Mouse (Mus musculus): ENCODE data around the gene Tmbim4. TPM values are rescaled to one million over a fixed set of nuclear protein-coding genes. Genes with fewer than 3 reads are reported as not detected.
A peak's percentile ranks its signal among the peaks of the same experiment; 100 is the strongest.

The Tmbim4 gene
- total and polyA plus RNA-seq, 2 experiments from 2014 or later: 40.4 to 100 TPM

DNA sequence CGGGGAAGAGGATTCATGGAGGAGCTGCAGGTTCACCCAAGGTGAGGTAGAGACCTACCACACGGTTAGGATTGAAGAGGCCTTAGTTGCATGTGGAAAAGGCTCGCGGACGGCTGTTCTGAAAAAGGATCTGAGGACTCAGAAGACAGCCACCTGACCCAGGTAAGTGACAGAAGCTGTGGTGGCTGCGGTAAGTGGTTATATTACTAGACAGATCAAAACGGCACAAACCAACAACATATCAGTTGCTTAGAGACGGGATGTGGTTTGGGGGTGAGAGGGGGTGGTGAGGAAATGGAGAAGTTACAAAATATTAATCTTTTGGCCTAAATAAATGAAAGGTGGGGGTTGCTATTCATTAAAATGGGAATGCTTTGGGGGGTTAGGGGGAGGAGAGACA is 8.1 kb upstream of the Tmbim4 start:
- no peaks in the 10 kb centered on the region for H3K4me1 ChIP-seq (ENCODE audit: insufficient read depth)
- no peaks in the 10 kb centered on the region for H3K36me3 ChIP-seq (ENCODE audit: insufficient read depth)
- no peak for TF ChIP-seq CTCF (IDR thresholded peaks at IDR 0.05; ENCODE audit: low read depth)
- WGBS: 96% methylated on average over 8 of the region's 8 CpGs
- no peak for DNase-seq
- ATAC-seq: no peak
- no peak overlapping the region for H3K9ac ChIP-seq
- no peak overlapping the region for H3K27ac ChIP-seq (ENCODE audit: low read depth, low read length)
- H3K4me3 ChIP-seq (ENCODE audit: low read depth, low read length): no peak overlapping the region
- H3K27me3 ChIP-seq (ENCODE audit: insufficient read depth, low read length): no peaks in the 10 kb centered on the region
- no peak overlapping the region for H3K4me2 ChIP-seq (ENCODE audit: low read depth)
- no peaks in the 10 kb centered on the region for H3K9me3 ChIP-seq (ENCODE audit: low read length)

DNA sequence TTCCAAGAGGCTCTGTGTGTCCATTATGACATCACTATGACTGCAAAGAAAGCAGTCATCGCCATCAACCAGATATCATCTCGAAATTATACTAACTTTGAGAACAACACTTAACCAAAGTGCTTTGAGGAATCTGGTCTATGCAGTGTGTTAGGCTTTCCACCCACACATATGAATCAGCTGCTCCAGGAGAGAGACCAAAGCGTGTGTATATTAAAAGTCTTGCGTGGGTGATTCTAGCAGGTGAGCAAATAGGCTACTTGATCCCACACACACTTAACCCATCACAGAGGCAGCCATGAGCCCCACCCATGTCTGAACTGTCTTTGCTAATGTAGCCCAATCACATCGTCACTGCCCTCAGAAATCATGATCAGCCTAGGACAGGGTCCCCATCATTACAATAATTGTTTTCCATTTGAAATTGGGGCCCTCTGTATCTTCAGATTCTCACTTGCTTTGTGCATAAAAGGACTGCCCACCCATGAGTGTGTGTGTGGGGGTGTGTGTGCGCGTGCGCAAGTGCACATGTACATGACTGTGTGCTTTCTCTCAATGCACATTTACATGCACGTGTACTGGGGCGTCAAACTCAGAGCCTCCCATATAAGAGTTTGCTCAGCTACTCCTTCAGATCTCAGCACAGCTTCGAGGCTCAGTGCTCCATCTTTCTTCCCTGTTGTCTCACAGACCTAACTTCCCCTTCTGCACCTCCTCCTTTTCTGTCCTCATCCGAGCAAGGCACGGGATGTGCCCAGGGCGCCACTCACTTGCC is 4.1 kb upstream of the Tmbim4 start:
- Histone ChIP-seq H3K4me1 (ENCODE audit: insufficient read depth) (no peaks in the 10 kb centered on the region), H3K36me3 (ENCODE audit: insufficient read depth) (no peaks in the 10 kb centered on the region), H3K4me2 (ENCODE audit: low read depth) (no peak overlapping the region), H3K9ac (no peak overlapping the region), H3K4me3 (ENCODE audit: low read depth, low read length) (no peak overlapping the region), H3K27ac (ENCODE audit: low read depth, low read length) (no peak overlapping the region), H3K9me3 (ENCODE audit: low read length) (no peaks in the 10 kb centered on the region), H3K27me3 (ENCODE audit: insufficient read depth, low read length) (peaks cover 8% of the 10 kb centered on the region)
- DNase-seq (no peak), ATAC-seq (no peak)
- WGBS: 80% methylated on average over 14 of the region's 14 CpGs
- TF ChIP-seq CTCF (IDR thresholded peaks at IDR 0.05; ENCODE audit: low read depth): no peak

DNA sequence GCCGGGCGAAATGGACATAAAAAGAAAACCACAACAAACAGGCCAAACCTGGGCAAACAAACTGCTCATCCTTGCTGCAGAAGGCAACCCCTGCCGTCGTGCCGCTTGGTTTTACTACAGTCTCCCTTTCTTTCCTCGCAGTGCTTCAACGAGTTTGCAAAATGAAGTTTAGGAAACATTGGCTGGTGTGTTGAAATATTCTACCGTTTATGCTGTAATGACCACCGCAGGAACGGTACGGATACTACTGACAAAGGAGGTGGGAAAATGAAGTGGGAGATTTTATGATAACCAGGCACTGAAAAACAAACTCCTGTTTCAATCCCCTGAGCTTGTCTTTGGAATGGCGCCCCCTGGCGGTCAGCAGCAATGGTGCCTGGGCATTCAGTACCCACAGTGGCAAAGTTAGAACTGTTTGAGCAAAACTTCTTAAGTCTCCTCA is 592 bp downstream of the Tmbim4 start, which contains the start of gene Irak3:
Gene Irak3, minus strand, starts transcription at position 170 of the 442 bp plus-strand sequence.
- ATAC-seq (peak; percentile 75), DNase-seq (peak; percentile 87)
- peak within 1 kb of the TSS; percentile 37 for H3K4me3 ChIP-seq (ENCODE audit: low read depth, low read length)
- H3K36me3 ChIP-seq (ENCODE audit: insufficient read depth): no peaks in the 10 kb centered on the region
- 1% methylated on average over 13 of the region's 13 CpGs for WGBS
- peaks cover 10% of the 10 kb centered on the region for H3K27me3 ChIP-seq (ENCODE audit: insufficient read depth, low read length)
- no peaks in the 10 kb centered on the region for H3K9me3 ChIP-seq (ENCODE audit: low read length)
- 0 out of 2 replicates have a peak within 1 kb of the TSS, but pooled peaks have one; percentile 33 for H3K9ac ChIP-seq
- peak within 1 kb of the TSS; percentile 65 for H3K4me2 ChIP-seq (ENCODE audit: low read depth)
- peak; percentile 92 for TF ChIP-seq CTCF (IDR thresholded peaks at IDR 0.05; ENCODE audit: low read depth)
- H3K4me1 ChIP-seq (ENCODE audit: insufficient read depth): no peaks in the 10 kb centered on the region
- no peak within 1 kb of the TSS for H3K27ac ChIP-seq (ENCODE audit: low read depth, low read length)

DNA sequence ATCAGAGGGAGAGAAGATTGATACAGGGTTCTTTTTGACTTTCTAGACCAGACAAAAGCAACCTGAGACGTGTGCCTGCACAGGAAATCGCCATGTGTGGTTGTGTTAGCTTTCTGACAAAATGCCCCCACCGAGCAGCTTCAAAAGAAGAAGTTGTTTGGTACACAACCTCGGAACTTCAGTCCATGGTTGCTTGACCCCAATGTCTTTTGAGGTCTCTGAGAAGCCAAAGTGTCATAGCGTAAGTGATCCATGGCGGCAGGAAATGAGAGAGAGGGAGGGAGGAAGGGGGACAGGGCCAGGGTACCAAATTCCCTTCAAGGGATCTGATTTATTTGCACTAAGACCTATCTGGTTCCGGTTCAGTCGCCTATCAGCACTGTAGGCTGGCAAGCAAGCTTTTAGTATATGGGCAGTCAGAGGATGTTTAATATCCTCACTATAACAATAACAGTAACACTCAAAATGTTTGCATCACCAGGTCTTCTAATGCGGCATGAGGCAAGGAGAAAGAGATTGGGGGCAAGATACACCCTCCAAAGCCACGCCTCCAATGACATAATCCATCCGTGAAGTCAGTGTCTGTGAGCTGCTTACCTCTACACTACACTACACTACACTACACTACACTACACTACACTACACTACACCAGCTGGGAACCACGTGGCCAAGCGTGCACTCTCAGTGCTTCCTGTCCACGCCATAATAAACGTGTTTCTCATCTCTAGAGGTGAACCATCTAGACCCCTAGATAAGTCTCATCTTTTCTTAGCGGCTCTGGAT is 1.3 kb downstream of the Tmbim4 start:
- Histone ChIP-seq H3K4me3 (ENCODE audit: low read depth, low read length) (no peak overlapping the region), H3K36me3 (ENCODE audit: insufficient read depth) (no peaks in the 10 kb centered on the region), H3K9me3 (ENCODE audit: low read length) (no peaks in the 10 kb centered on the region), H3K4me1 (ENCODE audit: insufficient read depth) (no peaks in the 10 kb centered on the region), H3K4me2 (ENCODE audit: low read depth) (no peak overlapping the region), H3K27me3 (ENCODE audit: insufficient read depth, low read length) (peaks cover 10% of the 10 kb centered on the region), H3K27ac (ENCODE audit: low read depth, low read length) (no peak overlapping the region), H3K9ac (no peak overlapping the region)
- DNase-seq (no peak), ATAC-seq (no peak)
- 77% methylated on average over 16 of the region's 16 CpGs for WGBS
- no peak for TF ChIP-seq CTCF (IDR thresholded peaks at IDR 0.05; ENCODE audit: low read depth)

DNA sequence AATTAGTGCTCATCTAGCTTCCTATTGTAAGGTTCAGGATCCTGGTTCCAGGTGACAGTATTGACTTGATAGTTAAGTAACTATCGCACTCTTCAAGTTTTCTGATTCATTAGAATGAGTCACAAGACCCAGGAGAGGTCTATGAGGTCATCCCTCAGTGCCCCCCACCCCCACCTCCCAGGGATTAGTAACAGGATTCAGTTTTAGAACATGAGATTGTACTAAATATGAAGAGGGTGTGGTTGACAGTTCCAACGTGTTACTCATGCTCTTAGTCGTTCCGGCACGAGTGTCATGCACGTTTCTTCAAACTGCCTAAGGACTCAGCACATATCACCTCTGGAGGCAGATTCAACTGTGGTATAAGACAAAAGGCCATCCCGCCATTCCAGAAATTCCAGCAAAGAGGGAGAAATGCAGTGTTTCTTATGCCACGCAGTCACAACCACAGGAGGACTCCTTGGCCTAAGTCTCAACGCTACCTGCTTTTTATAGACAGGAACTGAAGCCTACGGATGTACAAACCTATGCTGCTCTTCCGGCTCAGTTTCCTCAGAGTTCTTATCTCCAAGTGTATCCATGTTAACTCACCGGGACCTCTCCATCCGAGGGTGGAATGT is 3.3 kb downstream of the Tmbim4 start:
- no peak overlapping the region for H3K27ac ChIP-seq (ENCODE audit: low read depth, low read length)
- H3K4me2 ChIP-seq (ENCODE audit: low read depth): no peak overlapping the region
- TF ChIP-seq CTCF (IDR thresholded peaks at IDR 0.05; ENCODE audit: low read depth): no peak
- ATAC-seq (no peak), DNase-seq (no peak)
- H3K9ac ChIP-seq: no peak overlapping the region
- H3K27me3 ChIP-seq (ENCODE audit: insufficient read depth, low read length): peaks cover 10% of the 10 kb centered on the region
- H3K4me3 ChIP-seq (ENCODE audit: low read depth, low read length): no peak overlapping the region
- no peaks in the 10 kb centered on the region for H3K9me3 ChIP-seq (ENCODE audit: low read length)
- no peaks in the 10 kb centered on the region for H3K4me1 ChIP-seq (ENCODE audit: insufficient read depth)
- H3K36me3 ChIP-seq (ENCODE audit: insufficient read depth): no peaks in the 10 kb centered on the region
- 88% methylated on average over 13 of the region's 13 CpGs for WGBS

DNA sequence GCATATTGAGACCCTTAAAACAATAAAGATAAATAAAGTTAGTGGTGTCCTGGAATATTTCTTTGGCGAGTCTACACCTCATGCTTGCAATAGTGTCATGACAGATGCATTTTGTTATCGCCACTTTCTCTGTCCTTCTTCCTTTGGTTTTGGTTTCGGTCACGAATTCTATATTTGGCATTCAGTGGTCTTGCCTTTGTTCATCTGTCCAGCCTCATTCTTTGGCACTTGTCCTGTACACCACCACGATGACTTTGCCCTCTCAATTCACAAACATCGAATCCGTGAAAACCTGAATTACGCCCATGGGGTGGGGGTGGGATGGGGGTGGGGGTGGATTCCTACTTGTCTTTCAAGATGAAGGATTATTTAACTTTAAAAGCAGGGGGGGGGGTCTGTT is 6.6 kb downstream of the Tmbim4 start:
- DNase-seq (no peak), ATAC-seq (no peak)
- Histone ChIP-seq H3K9me3 (ENCODE audit: low read length) (no peaks in the 10 kb centered on the region), H3K36me3 (ENCODE audit: insufficient read depth) (no peaks in the 10 kb centered on the region), H3K4me2 (ENCODE audit: low read depth) (no peak overlapping the region), H3K4me1 (ENCODE audit: insufficient read depth) (no peaks in the 10 kb centered on the region), H3K27ac (ENCODE audit: low read depth, low read length) (no peak overlapping the region), H3K9ac (no peak overlapping the region), H3K4me3 (ENCODE audit: low read depth, low read length) (no peak overlapping the region), H3K27me3 (ENCODE audit: insufficient read depth, low read length) (no peaks in the 10 kb centered on the region)
- no peak for TF ChIP-seq CTCF (IDR thresholded peaks at IDR 0.05; ENCODE audit: low read depth)
- 90% methylated on average over 8 of the region's 8 CpGs for WGBS
